Mouse (Mus musculus) thymus, adult 18-20 months (tissue): ENCODE data around the gene Cacna2d2.
A peak's percentile ranks its signal among the peaks of the same experiment; 100 is the strongest.

Source experiments
- DNase-seq, 2 experiments: peaks; one replicate each; pipeline ENCODE4 v3.0.0; 2022; ENCODE audit warnings: mixed read lengths in 2 of 2

Cacna2d2 gene

DNA sequence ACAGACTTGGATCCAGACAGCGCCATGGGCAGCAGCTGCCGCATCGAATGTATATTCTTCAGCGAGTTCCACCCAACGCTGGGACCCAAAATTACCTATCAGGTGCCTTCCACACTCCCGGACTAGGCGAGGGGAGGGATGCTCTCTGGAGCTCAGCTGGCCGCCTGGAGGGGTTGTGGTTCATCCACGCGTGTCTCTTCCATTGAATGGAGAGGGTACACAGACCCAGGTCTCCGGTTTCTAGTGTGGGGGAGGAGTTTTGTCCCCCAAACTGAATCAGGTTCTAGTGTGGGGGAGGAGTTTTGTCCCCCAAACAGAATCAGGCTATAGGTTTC lies 142.9 kb downstream of the Cacna2d2 start:
- peak in 1 of 2 experiments; percentile 53 for DNase-seq

DNA sequence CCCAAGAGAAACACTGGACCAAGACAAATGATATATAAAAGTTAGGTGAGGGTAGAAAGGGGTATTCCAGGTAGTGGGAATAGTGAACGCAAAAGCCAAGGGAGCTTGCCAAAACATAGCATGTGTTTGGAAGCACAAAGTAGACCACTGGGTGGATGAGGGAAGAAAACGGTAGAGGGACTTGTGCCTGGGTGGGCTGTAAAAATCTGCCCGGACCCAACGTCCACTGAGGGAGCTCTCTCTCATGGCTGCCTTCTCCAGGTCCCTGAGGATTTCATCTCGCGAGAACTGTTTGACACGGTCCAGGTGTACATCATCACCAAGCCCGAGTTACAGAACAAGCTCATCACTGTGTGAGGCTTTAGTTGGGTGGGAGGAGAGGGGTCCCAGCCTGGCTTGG lies 143.3 kb downstream of the Cacna2d2 start:
- DNase-seq = no peak

DNA sequence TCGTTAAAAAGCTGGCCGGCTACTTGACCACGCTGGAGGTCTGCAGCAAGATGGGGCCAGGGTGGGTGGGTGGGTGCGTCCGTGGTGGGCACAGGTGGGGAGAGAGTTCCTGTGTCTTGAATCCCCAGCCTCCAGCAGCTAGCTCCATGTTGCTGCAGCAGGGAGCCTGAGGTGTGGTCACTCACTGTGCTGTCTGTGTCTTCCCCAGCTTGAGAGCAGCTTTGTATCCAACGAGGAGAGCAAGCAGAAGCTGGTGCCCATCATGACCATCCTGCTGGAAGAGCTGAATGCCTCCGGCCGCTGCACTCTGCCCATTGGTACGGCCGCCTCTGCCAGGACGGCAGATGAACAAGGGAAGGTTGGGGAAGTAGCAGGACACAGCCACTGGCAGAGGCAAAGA lies 143.9 kb downstream of the Cacna2d2 start:
- DNase-seq = no peak

DNA sequence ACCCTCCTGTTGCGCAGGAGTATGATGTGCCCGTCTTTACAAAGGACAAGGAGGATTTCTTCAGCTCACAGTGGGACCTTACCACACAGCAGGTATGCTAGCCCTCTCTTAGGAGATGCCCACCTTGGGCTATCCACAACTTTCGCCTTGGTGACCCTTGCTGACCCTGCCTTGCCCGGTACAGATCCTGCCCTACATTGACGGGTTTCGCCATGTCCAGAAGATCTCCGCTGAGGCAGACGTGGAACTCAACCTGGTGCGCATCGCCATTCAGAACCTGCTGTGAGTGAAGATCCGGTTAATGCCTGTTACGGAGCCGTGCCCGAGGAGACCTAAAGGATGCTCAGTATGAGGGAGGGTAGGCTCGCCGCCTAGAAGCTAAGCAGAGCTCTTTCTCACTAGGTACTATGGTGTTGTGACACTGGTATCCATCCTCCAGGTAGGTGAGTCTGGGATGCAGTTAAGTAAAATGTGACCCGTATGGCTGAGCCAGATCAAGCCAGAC lies 144.8 kb downstream of the Cacna2d2 start:
- no peak for DNase-seq

DNA sequence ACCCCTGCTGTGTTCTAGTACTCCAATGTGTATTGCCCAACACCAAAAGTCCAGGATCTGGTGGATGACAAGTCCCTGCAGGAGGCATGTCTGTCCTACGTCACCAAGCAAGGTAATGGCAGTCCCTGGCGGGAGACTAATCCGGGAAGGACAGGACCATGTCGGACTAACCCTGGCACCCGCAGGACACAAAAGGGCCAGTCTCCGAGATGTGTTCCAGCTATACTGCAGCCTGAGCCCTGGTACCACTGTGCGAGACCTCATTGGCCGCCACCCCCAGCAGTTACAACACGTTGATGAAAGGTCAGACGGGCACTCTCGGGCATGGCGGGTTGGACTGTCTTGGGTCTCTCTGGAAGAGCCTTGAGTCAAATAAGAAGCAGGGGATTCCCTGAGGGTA lies 145.3 kb downstream of the Cacna2d2 start:
- no peak for DNase-seq

DNA sequence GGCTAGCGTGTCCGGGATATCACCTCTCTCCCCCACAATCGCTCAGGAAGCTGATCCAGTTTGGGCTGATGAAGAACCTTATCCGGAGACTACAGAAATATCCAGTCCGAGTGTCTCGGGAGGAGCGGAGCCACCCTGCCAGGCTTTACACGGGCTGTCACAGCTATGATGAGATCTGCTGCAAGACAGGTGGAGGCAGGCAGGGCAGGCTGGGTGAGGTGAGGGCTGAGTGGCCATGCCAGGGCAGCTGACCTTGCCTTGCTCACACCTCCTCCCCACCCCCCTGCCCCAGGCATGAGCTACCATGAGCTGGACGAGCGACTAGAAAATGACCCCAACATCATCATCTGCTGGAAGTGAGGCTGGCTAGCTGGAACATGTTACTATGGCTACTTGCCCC lies 145.8 kb downstream of the Cacna2d2 start:
- DNase-seq = no peak

DNA sequence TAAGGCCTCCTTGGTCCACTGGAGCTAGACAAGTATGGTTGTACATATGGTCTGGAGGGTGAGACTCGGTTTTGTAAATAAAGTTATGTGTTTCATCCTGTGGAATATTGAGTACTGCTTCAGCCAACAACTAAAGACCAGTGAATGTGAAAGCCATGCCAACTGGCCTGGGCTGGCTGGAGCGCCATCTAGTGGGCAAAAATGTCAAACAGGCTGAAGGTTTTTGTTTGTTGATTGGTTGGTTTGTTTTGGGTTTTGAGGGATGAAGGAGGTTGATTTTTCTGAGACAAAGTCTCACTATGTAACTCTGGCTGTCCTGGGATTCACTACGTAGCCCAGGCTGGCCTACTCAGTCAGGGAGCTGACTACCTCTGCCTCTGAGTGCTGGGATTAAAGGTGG lies 146.2 kb downstream of the Cacna2d2 start:
- DNase-seq = no peak

DNA sequence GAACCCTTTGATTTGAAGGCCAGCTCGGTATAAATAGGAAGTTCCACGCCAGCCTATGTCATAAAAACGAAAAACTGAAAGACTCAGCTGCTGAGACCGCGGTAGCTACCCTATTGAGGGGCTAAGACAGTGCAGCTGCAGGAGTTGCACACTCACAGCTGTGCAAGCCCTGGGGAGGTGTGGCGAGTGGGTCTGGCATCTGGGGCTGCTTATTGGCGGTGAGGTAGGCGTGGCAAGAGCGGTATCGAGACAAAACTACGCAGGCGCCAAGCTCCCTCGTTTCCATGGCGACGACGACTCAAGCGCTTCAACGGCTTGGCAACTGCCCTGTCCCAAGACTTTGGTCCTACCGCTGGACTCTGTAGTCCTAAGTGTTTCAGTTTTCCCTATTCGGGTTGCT lies 147.6 kb downstream of the Cacna2d2 start, which contains the start of gene Zmynd10:
Gene Zmynd10, plus strand, starts transcription at position 273 of the 400 bp plus-strand sequence.
- DNase-seq = peak; percentile 88 to 91

DNA sequence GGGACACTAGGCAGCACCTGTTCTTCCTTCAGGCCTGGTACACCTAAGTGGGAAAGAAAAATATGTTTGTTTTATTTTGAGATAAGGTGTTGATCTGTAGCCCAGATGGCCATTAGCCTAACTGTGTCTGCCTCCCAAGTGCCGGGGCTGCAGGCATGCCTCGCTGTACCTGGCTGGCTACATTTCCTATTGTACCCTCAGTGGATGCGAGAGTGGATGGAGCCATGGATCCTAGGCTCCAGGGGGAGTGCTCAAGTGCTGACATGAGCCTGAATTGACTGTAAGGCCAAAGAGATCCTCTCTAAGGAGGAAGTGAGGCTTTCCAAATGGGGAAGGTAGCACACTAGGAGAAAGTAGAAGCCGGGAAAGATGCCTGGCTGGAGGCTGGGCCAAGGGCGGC lies 148.5 kb downstream of the Cacna2d2 start:
- DNase-seq = no peak

DNA sequence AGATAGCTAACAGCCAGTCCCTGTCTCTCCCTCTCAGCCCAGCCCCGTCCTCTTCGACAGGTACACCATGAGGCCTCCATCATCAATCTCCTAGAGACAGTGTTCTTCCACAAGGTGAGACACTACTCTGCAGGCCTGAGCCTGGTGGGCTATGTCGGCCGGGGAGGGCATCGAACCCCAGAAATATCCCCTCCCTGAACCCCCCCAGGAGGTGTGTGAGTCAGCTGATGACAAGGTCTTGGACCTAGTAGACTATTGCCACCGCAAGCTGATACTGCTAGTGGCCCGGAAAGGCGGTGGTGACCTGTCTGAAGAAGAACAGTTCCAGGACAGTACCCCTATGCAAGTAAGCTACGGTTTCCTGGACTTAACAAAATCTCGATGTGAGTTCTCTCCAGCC lies 149.4 kb downstream of the Cacna2d2 start:
- DNase-seq = no peak

DNA sequence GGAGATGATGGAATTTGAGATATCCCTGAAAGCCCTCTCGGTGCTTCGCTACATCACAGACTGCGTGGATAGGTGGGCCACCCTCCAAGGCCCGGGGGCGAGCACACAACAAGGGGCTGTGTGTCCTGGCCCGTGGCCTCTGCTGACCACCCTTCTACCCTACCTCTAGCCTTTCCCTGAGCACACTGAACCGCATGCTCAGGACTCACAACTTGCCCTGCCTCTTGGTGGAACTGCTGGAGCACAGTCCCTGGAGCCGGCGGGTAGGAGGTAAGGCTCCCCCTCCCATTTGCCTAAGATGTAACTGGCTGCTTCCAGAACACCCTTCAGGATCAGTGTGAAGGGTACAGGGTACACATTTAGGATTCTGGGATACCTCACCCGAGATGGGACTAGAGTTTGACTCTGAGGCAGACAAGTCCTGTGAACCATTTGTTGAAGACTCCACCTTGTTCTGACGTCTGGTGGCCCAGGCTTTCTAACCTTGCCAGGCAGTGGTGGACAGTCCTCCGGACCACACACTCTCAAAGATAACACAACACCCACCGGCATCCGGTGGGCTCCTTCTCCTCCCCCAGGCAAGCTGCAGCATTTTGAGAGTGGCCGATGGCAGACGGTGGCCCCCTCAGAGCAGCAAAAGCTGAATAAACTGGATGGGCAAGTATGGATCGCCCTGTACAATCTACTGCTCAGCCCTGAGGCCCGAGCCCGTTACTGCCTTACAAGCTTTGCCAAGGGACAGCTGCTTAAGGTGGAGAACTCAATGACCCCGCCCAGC lies 150.1 kb downstream of the Cacna2d2 start:
- no peak for DNase-seq

DNA sequence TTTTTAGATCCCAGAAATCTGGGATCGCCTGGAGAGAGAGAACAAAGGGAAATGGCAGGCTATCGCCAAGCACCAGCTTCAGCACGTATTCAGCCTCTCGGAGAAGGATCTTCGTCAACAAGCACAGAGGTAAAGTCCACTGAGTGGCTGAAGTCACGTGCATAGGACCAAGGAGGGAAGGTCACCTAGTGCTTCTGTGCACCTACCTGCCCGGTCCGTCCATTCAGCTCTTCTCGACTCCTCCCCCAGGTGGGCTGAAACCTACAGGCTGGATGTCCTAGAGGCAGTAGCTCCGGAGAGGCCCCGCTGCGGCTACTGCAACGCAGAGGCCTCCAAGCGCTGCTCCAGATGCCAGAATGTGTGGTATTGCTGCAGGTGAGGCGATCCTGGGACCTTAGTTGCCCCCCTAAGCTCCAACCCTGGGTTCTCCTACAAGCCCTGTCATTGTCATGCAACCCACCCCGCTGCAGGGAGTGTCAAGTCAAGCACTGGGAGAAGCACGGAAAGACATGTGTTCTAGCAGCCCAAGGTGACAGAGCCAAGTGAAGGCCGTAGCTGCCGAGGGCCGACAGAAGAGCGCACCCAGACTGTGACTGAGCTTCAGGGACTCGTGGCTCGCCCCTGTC lies 151.2 kb downstream of the Cacna2d2 start:
- no peak for DNase-seq

DNA sequence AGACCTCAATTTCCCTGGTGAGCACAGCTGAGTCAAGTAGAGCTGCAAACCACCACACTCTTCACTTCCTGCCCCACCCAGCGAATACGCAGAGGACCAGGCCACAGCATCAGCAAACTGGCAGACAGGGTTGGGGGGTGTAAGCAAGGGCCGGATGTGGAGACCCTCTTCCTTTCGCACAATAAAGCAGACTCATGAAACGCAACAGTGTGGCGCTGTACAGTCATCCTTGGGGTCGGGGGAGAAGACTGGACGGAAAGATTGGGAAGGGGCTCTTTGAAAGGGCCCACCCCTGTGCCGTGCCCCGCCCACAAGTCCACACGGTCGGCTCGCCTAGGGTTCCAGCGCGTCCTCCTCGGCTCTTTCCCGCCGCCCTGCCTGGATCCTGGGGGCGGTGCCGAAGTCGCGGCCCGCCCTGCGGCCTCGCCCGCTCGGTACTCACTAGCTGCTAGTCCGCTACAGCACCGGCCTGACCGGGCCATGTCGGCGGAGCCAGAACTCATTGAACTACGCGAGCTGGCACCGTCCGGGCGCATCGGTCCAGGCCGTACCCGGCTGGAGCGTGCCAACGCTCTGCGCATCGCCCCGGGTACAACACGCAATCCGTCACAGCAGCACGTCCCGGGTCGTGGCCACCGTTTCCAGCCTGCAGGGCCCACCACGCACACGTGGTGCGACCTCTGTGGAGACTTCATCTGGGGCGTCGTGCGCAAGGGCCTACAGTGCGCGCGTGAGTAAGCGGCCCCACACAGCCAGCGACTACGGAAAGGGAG lies 151.9 kb downstream of the Cacna2d2 start, which contains the start of gene Rassf1:
Gene Rassf1, plus strand, starts transcription at position 439 of the 773 bp plus-strand sequence.
- DNase-seq = peak; percentile 72 to 84

DNA sequence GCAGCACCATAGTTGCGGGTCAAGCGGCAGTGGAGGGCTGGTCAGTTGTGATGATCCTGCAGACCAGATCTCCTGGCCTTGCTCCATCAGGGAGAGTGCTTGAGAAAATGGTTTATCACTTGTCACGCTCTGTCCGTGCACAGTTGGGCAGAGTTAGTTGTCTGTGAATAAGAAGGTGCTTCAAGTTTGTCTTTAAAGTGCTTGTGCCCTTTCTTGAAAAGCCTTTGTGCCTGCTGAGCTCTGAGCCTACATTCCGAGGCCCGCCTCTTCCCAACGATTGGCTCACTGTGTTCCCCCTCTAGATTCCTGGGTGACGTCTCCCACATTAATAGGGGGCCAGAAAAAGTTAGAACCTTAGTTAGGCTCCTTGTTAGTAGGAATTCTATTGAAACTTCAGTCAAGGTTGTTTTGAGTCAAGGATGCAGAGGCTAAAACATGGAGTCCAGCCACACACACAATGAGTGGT lies 152.5 kb downstream of the Cacna2d2 start:
- DNase-seq = no peak

DNA sequence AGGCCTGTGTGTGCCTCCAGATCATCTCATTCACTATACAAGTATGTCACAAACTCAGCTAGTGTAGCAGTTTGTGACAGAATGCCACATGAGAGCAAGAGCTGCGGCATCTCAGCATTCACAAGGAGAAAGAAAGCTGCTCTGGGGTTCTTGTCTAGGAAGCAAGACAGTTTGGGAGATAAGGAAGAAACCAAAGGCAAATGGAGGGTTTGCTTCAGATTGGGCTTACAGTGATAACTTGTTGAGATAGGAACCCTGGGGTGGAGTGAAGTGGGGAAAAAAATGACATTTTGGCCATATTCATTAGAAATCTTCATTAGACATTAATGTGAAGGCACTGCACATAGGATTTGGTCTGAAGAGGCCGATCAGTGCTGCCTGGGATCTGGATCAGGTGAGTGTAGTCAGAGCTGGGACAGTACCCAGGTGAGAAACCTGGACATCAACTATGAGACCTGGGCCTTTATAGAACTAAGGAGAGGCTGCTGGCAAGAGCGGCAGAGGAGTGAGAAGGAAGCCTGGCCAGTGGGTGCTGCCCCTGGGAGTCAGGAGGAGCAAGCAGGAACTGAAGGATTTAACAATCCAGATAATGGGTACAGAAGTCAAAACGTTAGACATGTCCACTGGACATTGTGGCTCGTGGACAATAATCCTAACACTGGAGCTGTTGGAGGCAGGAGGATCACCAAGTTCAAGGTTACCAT lies 153.4 kb downstream of the Cacna2d2 start:
- no peak for DNase-seq

DNA sequence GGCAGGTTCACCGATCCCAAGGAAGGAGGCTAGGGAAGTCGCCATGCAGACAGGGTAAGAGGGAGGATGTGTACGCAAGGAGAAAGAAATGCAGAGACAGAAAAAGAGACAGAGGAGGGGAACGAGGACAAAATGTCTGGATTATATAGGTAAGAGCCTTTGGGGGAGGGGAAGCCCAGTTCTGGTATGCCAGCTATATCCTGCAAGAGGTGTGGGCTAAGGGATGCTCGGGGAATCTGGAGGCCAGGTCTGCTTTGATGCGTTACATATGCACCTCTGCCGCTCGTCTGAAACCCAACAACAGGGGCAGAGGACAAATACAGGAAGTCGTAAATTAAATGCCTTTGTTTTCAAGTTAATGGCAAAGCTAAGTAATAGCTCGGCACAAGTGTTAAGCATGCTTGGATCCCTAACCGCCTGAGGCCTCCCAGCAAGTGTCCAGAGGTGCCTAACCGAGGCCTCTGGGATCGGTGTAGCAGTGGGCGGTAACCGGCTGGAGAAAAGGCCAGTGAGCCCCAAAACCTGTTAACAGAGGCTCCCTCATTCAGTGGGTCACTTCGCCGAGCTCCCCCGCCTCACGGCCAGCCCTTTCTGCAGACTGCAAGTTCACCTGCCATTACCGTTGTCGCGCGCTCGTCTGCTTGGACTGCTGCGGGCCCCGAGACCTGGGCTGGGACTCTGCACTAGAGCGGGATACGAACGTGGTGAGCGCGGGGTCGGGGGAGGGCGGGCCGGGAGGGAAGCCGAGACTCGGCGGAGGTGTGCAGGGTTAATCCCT lies 154.3 kb downstream of the Cacna2d2 start:
- peak; percentile 63 to 70 for DNase-seq

DNA sequence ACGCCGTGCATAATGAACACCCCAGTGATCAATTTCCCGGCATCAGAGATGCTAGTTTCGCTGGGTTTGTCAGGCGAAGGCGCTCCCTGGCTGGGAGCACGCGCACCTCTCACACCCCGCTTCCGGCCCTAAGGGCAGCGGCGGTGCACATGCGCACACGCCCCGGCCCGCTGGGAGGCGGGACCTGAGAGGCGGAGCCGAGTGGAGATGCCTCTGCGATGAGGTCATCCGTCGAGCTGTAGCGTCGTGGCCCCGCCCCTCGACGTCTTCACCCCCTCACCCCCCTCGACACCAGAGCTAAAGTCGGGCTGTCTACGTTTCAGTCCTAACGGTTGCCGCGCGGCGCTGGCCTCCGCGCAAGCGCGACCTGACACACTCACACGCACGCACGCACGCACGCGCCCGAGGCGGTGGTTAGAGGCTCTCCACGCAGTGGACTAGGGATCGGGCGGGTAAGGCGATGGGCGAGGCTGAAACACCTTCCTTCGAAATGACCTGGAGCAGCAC lies 155.0 kb downstream of the Cacna2d2 start:
- peak; percentile 93 to 95 for DNase-seq

DNA sequence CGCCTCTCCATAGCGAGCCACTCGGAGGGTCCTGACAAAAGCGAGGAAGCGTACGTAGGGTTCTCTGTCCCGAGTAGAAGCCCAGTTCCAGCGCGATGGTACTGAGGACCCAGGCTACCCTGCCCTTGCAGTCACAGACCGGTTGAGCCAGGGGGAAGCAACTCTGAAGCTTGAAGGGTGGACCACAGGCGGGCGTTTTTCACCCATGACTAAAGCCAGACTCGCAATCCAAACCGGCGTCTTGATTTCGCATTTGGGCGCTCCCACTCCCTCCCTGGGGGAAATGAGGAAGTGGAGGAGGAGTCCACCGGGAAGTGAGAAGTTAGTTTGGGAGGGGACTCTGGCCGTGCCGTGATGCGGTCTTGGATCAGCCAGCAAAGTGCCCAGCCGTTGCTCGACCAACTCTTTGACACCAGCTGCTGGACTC lies 155.6 kb downstream of the Cacna2d2 start:
- DNase-seq = no peak

DNA sequence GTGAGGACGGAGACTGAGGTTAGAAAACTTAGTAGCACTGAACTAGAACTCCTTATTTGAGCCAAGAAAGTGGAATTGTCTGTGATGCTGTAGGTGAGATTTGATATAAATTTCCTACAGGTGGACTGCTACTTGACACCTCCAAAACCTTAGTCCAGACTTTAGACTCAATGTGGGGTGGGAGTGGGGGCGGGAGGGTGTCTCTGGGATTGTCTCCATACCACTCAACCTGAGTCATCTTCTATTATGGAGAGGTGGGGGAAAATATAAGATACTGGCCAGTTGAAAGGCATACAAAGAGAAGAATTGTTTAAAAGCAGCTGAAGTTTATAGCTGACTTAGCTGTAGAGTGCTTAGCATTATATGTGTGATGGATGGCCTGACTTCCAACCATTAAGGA lies 156.3 kb downstream of the Cacna2d2 start:
- DNase-seq = no peak

DNA sequence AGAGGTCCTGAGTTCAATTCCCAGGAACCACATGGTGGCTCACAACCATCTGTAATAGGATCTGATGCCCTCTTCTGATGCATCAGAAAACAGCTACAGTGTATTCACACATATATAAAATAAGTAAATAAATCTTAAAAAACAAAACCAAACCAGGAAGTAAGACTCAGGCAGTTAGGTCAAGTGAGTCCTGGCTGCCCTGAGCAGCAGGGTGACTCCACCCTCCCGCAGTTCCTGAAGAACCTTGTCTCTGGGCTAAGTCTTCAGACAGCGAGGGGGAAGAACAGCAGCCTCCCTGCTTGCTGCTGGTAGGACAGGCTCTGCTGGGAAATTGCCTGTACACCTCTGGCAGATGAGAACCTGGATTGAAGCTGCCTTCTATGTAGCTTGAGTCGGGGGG lies 156.9 kb downstream of the Cacna2d2 start:
- no peak for DNase-seq

DNA sequence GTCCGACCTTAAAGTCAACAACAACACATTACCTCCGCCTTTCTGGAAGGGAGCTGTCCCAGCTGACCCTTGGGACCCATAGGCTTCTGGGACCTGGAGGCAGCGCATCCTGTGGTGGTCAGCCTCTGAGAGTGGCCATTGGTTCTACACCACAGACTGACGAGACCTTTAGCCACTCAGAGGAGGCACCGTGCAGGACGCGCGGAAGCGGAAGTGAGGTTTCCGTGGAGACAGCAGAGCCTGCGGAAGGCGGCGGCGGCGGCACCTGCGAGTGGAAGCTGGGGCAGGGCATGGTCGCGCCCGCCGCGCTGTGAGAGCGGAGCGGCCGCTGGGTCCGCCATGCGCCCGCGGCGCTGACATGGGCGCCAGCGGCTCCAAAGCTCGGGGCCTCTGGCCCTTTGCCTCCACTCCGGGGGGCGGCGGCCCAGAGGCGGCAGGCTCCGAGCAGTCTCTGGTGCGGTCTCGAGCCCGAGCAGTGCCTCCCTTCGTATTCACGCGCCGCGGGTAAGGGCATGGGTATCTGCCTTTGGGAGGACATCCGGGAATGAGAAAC lies 163.7 kb downstream of the Cacna2d2 start, which contains the start of gene Tusc2:
Gene Tusc2, plus strand, starts transcription at position 227 of the 553 bp plus-strand sequence.
- DNase-seq = peak; percentile 91 to 92
